Mouse (Mus musculus): ENCODE measurements at regions not wholly inside any gene's neighbourhood (a gene's known extent, or its start where the extent isn't known, plus 50 kb on each side); places are given as distances from the start of the nearest gene placed in this dataset.
"Not testable (repeated sequence)": the region's sequence is repeated elsewhere in the genome, so short reads cannot be mapped to it uniquely, and the experiment has no call there.

GRCm38 (mm10) chr1:193540486-193540885 lies 170.4 kb upstream of the Camk1g start:
- no peak for DNase-seq (ENCODE audit: low spot score in 2 of 2)

- no peak for DNase-seq (ENCODE audit: low spot score in 2 of 2)
These were observed 169.2 kb upstream of the Camk1g start for GRCm38 (mm10) chr1:193539261-193539660.

GRCm38 (mm10) chr1:193538425-193538824 lies 168.3 kb upstream of the Camk1g start:
- DNase-seq (ENCODE audit: low spot score in 2 of 2): no peak

- DNase-seq (ENCODE audit: low spot score in 2 of 2): no peak
These were observed 167.5 kb upstream of the Camk1g start for GRCm38 (mm10) chr1:193537616-193538015.

- DNase-seq (ENCODE audit: low spot score in 2 of 2): no peak
These were observed 166.5 kb upstream of the Camk1g start for GRCm38 (mm10) chr1:193536552-193536951.

DNA sequence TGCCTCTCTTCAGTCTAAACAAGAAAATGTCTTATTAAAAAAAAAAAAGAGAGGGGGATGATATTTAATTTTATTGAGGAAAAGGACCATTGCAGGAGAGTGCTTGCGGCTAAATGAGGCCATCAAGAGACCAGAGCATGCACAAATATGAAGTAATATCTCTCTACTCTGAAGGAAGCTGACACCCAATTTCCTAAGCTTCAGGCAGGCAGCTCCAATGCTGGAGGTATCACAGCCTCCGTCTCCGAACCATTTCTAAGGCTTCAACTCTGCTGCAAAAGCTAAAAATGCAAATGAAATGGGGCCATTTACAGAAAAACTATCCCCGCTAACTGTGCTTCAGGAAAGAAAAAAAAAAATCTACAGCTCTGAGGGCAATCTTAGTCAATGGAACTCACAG lies 164.4 kb upstream of the Camk1g start:
- DNase-seq (ENCODE audit: low spot score in 2 of 2): no peak

DNA sequence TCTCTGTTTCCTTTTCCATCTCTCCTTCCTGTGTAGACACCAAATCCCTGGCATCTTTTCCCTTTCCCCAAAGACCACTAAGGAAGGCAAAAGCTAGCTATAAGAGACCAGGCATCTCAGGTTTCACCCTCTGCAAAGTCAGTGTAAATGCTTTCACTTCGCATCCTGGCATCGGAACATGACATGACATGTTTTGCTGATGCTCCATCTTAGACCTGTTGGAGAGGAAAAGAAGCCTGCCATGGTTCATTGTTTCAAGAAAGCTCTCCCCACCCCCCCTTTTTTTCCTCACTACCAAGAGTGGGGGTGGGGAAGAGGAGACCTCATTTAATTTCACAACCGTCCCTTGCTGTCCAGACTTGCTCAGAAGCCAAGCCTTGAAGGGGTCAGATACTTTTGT lies 156.4 kb upstream of the Camk1g start:
- DNase-seq (ENCODE audit: low spot score in 2 of 2): no peak

- no peak for DNase-seq (ENCODE audit: low spot score in 2 of 2)
These were observed 151.9 kb upstream of the Camk1g start for GRCm38 (mm10) chr1:193522007-193522406.

DNA sequence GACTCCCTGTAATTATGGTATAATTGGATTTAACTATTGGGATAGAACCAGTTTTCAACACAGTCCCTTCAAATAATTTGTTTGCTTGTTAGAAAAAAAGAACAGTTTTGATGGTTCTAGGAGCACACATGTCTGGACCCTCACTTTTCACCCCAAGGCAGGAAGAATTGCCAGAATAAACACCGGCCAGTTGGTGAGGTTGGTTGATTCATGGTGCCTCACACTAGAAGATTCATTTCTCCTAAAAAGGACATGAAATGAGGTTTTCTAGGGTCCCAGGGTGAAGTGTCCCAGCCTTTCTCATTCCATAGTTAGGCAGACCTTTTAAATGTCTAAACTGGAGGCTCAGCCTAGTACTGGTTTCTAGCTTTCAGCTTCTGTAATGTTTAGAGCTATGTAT lies 148.7 kb upstream of the Camk1g start:
- no peak for DNase-seq (ENCODE audit: low spot score in 2 of 2)

GRCm38 (mm10) chr1:193517968-193518367 lies 147.9 kb upstream of the Camk1g start:
- DNase-seq (ENCODE audit: low spot score in 2 of 2): no peak

DNA sequence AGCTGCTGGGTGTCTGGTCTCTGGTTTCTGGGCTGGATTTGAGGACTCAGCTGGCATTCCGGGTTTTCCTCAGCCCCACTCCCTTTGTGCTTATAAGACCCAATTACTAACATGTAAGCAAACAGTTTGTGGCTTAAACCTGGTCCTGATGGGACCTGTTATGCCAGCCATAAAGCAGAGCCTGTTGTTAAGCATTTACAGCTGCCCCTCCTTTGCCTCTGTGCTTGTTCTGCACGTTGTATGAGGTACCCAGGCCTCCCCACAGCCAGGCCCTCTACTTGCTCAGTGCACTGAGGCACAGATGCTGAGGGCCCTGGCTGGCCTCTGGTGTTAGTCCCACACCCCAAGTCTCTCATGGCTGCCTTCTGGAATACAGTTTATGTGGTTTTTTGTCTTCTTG lies 147.2 kb upstream of the Camk1g start:
- DNase-seq (ENCODE audit: low spot score in 2 of 2): no peak

DNA sequence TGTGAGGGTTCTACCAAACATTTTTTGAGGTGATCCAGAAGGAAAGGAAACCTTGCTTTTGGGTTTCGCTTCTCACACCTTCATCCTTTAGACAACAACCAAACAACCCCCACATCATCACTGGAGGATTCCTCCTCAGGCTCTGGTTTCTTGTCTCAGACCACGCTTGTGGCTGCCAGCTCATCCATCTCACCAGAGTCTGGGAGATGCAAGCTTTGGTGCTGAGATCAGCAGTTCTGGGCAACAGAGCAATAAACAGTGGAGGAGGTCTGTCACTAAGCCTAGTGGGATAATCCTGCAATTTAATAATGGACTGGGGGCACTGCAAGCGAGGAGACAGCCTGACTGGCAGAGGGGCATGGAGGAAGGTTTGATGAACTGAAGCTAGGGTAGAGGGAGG lies 146.3 kb upstream of the Camk1g start:
- no peak for DNase-seq (ENCODE audit: low spot score in 2 of 2)

DNA sequence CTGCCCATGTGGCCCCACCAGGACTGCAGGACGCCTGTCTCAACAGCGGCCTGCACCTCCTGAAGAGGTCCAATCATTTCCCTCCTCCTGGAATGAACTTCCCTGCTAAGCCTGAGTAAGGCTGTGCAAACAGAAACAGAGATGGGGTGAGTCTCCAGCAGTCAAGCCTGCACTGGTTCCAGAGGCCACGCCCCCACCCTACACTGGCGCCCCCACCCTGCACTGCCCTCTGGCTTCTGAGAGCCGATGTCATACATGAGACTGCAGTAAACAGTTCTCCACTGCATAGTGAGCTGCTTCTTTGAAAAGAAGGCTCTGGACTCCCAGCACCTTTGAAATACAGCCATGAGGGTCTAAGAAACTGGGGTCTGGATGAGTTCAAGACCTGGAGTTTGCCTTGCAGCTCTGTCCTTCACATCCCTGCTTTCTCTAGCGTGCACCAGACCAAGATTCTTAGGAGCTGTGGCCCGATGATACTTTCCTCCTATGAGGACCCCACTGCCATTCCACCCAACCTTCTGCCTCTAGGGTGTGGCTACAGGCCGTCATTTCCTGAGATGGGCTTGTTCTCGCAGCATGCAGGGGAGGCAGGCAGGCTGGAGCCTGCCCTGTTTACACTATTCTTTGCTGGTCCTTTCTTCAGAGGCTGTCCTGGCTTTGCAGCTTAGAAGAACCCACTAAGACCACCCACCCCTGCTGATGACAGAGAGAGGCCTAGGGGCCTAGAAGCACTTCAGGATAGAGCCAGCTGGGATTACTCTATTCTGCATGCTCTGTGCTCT lies 144.0 kb upstream of the Camk1g start:
- DNase-seq (ENCODE audit: low spot score in 2 of 2): no peak

DNA sequence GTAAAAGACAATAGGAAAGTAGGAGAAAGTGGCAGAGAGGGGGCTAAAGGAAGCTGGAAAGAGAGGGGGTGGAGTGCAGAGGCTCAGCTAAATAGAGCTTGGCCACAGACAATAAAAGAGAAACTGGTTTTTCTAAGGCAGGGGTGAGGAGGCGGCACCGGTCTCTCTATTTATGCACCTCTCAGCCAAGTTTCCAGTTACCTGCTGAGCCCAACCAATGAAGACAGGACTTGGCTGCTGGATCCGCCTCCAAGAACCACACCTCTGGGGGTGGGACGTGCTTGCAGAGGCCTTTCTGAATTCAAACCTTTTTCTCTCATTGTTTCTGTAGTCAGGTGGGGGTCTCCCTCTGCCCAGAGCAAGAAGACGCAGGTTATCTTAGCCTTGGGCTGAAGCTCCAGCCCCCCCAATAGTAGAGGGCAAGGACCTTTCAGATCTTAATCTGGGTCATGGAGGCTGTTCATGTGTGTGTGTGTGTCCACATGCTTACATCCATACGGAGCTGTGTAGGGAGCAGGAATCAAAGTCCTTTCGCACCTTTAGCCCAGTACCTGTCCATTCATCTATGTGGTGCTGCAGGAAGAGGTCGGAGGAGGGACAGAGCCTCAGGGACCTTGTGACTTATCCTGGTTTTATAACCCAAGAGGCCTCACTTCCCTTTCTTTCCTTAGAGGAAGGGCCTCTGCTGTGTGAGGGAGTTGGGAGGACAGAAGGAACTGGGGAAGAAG lies 140.1 kb upstream of the Camk1g start:
- DNase-seq (ENCODE audit: low spot score in 2 of 2): no peak

- no peak for DNase-seq (ENCODE audit: low spot score in 2 of 2)
These were observed 138.2 kb upstream of the Camk1g start for GRCm38 (mm10) chr1:193508271-193508670.

GRCm38 (mm10) chr1:193506991-193507390 lies 136.9 kb upstream of the Camk1g start:
- DNase-seq (ENCODE audit: low spot score in 2 of 2): no peak

GRCm38 (mm10) chr1:193505381-193505780 lies 135.3 kb upstream of the Camk1g start:
- DNase-seq (ENCODE audit: low spot score in 2 of 2): no peak

DNA sequence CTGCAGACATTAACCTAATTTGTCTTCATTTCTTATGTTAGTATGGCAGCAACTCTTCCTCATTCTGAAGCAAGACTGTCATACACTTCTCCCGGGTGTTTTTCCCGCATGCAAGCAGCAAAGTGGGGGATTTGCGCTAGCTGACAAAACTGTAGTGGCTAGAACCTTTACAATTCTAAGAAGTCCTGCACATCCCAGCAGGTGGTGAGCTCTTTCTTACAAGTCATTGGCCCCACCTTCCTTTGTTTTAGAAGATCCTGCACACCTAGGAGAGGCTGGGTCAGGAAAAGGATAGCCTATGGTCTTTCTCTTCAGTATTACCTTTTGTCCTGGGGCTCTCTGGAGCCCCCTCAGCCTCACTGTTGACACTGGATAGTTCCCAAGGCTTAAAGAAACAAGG lies 134.5 kb upstream of the Camk1g start:
- DNase-seq (ENCODE audit: low spot score in 2 of 2): no peak

- peak in 1 of 2 experiments; percentile 32 for DNase-seq (ENCODE audit: low spot score in 2 of 2)
These were observed 133.7 kb upstream of the Camk1g start for GRCm38 (mm10) chr1:193503624-193504325.

DNA sequence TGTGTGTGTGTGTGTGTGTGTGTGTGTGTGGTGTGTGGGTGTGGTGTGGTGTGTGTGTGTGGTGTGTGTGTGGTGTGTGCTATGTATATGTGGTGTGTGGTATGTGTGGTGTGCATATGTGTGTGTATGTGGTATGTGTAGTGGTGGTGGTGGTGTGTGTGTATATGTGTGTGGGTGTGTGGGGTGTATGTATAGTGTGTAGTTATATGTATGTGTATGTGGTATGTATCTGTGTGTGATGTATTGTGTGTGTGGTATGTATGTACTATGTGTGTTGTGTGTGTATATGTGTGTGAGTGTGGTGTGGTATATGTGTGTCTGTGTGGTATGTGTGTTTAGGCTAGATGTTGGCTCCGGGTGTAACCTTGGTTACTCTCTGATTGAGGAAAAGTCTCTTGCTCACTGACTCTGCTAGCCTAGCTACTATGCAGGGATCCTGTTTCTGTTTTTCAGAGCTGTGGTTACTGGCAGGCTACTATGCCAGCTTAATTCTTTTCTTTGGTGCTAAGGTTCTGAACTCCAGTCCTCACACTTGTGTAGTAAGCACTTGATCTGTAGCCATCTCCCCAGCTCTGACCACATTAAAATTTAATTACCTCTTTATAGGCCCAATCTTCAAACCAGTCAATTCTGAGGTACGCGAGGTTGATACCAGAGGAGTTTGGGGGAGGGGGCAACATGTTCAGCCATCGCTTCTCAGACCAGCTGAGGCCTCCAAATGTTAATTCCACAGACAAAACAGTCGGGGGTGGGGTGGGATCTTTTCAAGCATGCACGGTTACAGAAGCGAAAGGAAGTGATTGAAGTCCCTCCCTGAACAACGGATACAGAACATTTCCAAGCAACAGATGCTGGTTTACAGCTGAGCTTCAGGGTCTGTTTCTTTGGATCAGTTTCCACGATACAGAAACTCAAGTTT lies 126.4 kb upstream of the Camk1g start:
- DNase-seq (ENCODE audit: low spot score in 2 of 2): no peak

DNA sequence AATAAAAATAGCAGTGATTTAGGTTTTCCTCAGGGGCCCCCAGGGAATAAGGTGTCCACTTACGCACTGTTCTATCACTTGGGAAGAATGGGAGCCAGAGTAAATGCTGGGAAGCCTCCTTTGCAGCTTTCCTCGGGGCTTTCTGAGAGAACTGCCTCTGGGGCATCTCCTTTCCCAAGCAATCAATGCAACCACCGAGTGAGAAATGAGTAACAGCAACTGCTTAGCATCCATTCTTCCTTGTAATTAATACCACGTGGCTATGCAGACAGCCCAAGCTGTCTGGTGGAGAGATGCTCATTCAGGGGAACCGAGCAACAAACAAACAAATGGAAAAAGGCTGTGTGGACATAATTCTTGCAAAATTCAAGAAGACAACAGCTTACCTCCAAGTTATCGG lies 117.9 kb upstream of the Camk1g start:
- DNase-seq (ENCODE audit: low spot score in 2 of 2): no peak

DNA sequence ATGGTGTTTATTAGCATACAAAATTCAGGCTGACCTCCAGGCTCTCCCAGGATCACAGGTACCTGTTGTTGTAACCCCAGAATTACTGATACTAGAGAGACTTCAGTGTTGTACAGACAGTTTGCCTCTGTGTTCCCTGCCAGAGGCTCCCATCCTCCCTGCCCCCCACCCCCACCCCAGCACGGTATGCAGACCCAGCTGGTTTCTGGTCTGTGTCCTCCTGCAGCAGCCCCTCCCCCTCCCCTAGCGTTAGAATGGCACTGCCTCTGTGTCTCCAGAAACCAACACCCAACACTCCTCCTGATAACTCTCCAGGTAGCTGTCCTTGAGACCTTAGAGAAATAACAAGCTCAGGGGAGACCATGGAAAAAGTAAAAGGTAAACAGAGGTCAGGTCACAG lies 116.6 kb upstream of the Camk1g start:
- DNase-seq (ENCODE audit: low spot score in 2 of 2): not testable (repeated sequence)

Measured in spleen, postnatal 10 days (tissue).